Mouse (Mus musculus): ENCODE data around the gene St6gal2. TPM values are rescaled to one million over a fixed set of nuclear protein-coding genes. Genes with fewer than 3 reads are reported as not detected.

St6gal2 gene
- polyA plus RNA-seq, 1 experiment from 2014 or later: 40.8 TPM

DNA sequence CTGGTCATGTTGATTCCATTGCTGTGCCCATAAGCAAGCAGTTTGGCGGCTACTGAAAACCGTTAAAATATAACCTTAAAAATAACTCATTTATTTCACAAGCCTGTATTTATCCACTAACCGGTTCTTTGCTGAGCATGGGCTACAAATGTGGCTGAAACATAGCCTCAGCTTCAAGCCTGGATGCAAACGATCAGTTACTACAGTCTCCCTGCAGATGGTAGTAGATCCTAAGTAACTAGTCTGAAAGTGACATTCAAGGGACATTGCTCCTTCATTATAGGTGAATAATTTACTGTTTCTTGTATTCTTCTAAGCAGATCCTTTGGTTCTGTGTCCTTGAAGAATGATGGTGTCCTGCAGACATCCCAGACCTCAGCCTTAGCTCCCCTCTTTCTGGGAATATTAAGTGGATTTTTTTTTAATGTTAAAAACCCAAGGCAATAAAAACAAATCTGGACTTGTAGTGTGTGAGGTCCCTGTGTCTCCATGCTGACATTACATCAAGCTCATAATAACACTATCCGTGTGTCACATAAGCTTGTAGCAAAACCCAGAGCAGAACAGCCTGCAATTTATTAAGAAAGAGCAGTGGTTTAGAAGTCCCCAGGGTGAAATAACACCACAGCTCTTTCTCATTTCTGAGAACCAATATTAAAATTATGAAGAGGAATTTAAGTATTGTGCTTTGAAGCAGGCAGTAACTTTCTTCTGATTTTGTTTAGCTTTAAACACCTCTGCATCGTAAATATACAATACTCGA, 39.1 kb downstream of the St6gal2 start:
- no peaks in the 10 kb centered on the region for H3K9me3 ChIP-seq
- H3K4me3 ChIP-seq: no peak overlapping the region
- no peak overlapping the region for H3K27ac ChIP-seq
- no peak for ATAC-seq (replicated peaks)
- H3K36me3 ChIP-seq (replicated peaks): peaks cover 6% of the 10 kb centered on the region
- H3K4me2 ChIP-seq: no peak overlapping the region
- no peak overlapping the region for H3K9ac ChIP-seq
- WGBS: 90% methylated on average over 7 of the region's 7 CpGs
- no peaks in the 10 kb centered on the region for H3K4me1 ChIP-seq
- H3K27me3 ChIP-seq (replicated peaks): no peaks in the 10 kb centered on the region

- ATAC-seq (replicated peaks): no peak
- Histone ChIP-seq H3K27me3 (replicated peaks) (no peaks in the 10 kb centered on the region), H3K27ac (no peak overlapping the region), H3K36me3 (replicated peaks) (no peaks in the 10 kb centered on the region), H3K4me1 (no peaks in the 10 kb centered on the region), H3K9ac (no peak overlapping the region), H3K4me3 (no peak overlapping the region), H3K9me3 (no peaks in the 10 kb centered on the region), H3K4me2 (no peak overlapping the region)
- WGBS: 85% methylated on average over 7 of the region's 7 CpGs
Observed at GRCm38 (mm10) chr17:55531872-55532271, 86.7 kb downstream of the St6gal2 start.

- Histone ChIP-seq H3K9ac (no peak overlapping the region), H3K9me3 (no peaks in the 10 kb centered on the region), H3K4me1 (no peaks in the 10 kb centered on the region), H3K36me3 (replicated peaks) (no peaks in the 10 kb centered on the region), H3K27ac (no peak overlapping the region), H3K27me3 (replicated peaks) (no peaks in the 10 kb centered on the region), H3K4me2 (no peak overlapping the region), H3K4me3 (no peak overlapping the region)
- ATAC-seq (replicated peaks): no peak
- whole genome bisulfite sequencing: 79% methylated on average over 1 of the region's 1 CpGs
Observed at GRCm38 (mm10) chr17:55548476-55548875, 103.3 kb downstream of the St6gal2 start.

DNA sequence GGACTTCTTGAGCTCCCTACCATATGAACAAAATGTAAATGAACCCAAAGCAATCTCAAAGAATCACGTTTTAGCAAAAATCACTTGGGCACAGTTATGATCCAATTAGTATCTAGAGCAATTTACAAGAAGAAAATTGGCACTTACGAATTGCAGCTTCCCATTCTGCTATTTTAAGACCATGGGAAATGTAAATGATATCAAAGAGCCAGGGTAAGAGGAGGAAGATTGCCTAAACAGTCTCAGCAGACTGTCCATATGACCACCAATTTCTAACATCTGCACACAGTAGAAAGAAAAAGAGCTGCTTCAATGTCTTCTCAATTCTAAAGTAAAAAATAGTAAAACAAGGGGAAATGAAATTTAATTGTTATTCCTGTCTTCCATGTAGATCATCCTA, 116.6 kb downstream of the St6gal2 start:
- WGBS: 65% methylated on average over 2 of the region's 2 CpGs
- no peak for ATAC-seq (replicated peaks)
- no peaks in the 10 kb centered on the region for H3K9me3 ChIP-seq
- no peak overlapping the region for H3K27ac ChIP-seq
- H3K4me2 ChIP-seq: no peak overlapping the region
- H3K36me3 ChIP-seq (replicated peaks): no peaks in the 10 kb centered on the region
- H3K9ac ChIP-seq: no peak overlapping the region
- H3K4me1 ChIP-seq: no peaks in the 10 kb centered on the region
- no peak overlapping the region for H3K4me3 ChIP-seq
- no peaks in the 10 kb centered on the region for H3K27me3 ChIP-seq (replicated peaks)

Other genes with a start within 250 kb of the St6gal2 start
- gene Vmn2r118, start 179.8 kb downstream of the St6gal2 start, polyA plus RNA-seq (2015; fragmentation: Nextera tagmentation; extraction: Ambion mirVana): 0.04 TPM in 1 of 2 replicates, not detected in the other